Mouse (Mus musculus) kidney, adult 8-10 months (tissue): Measurements from ENCODE around the gene Mstn.
A peak's percentile ranks its signal among the peaks of the same experiment; 100 is the strongest.

Experiments used
- DNase-seq, 2 experiments: peaks; one replicate each; pipeline ENCODE4 v3.0.0; 2022

Gene Mstn

DNA sequence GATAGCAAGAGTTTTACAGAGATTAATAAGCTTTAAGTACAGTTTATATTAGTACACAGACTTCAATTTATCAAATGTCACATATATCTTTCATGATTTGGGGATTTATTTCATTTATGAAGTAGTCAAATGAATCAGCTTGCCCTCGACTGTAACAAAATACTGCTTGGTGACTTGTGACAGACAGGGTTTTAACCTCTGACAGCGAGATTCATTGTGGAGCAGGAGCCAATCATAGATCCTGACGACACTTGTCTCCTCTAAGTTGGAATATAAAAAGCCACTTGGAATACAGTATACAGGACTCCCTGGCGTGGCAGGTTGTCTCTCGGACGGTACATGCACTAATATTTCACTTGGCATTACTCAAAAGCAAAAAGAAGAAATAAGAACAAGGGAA, at the start of gene Mstn:
Gene Mstn, plus strand, starts transcription at position 301 of the 400 bp plus-strand sequence.
- no peak for DNase-seq

DNA sequence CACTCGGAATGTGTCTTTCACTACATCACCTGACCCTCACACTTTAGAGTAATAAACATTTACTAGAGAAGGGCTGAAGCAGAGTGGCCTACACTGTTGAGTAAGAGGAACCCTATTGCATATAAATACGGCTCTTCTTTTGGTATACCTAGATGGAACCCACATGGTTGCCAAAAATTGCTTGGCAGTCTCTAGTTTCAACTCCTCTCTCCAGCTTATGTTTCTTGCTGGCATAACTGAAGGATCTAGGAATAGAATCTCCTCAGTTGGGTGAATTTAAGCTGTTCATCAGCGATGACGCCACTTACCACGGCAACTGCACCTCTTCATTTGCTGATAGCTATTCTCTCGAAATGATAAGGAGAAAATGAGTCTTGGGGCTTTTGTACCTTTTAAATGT, 46.7 kb upstream of the Mstn start:
- no peak for DNase-seq

DNA sequence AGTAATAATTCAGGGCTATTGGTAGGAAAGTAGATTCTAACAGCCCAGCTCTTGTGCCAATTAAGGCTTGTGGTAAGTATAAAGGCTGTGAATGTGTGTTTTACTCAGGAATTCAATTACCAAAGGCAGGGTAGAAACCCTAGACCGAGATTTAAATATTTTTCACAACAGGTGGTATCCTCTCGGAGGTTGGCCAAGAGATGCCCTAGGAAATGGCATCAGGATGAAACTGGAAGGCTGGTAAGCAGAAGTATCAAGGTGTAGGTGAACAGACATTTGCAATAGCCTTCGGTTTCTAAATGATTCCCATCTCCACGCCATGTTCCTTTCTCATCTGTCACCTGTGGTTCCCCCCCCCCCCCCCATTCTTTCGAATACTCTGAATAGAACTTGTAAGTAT, 45.8 kb upstream of the Mstn start:
- no peak for DNase-seq

DNA sequence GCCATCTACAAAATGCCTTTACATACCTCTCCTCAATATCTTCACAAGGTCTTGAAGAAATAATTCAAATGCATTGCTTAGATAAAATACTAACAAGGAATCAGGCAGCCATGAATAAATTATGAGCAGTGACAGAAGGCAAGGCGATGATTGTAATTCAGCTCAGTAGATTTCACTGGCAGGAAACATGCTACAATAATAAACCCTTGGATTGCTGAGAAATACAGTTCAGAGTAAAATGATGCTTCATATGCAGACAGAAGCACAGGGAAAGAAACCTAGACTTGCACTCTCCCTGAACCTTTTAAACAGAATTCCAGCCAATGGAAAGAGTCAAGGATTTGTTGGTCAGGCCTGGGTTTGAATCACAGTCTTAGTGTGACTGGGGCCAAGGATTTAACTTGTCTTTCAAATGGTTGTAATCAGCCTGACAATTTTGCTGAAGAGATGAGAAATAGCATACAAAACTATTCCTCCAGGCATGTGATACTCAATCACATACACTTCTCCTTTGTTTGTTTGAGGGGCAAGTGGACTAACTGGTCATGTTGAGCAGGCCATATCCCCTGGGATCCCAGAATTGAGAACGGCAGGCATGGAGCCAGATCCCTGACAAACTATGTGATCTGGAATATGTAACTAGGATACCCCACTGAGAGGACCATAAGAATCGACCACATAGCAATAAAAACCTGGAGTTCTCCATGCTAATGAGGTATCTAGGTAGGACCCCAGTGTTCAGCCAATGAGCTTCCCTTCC, 42.5 kb upstream of the Mstn start:
- no peak for DNase-seq

DNA sequence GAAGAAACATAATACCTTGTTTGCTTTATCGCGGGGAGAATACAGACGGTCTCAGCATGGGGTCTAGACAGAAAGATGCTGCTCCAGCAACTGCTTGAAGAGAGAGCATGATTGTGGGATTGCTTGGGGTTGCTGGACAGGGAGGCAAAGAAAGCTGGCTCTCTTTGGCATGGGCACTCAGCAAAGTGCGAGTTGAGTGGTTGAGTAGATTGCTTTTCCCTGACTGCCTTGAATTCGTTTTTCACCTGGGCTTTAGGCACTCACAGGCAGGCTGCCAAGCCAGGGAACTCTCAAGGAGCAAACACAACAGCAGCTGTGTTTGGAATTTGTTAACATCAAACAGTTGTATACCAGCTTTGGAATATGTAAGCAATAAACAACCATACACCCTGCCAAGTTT, 41.4 kb upstream of the Mstn start, which contains the start of gene 1700019D03Rik:
Gene 1700019D03Rik, minus strand, starts transcription at position 101 of the 400 bp plus-strand sequence.
- DNase-seq: no peak

DNA sequence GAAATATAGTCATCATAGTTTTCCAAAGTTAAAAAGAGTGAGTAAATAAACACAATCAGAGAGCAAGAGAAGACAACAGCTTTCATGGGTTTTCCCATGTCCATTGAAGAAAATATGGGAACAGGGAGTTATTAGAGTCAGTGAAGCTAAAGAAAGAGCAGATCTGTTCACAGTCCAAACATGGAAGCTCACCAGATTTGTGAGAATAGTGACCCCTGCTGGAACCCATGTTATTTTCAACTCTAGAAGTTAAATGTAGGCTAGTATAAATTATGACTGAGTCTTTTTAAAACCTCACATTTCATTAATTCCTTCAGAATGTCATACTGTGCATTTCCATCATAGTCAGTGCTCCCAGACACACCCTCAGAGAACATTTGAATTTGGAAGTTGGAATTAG, 28.9 kb upstream of the Mstn start:
- DNase-seq: peak in 1 of 2 experiments; percentile 1

DNA sequence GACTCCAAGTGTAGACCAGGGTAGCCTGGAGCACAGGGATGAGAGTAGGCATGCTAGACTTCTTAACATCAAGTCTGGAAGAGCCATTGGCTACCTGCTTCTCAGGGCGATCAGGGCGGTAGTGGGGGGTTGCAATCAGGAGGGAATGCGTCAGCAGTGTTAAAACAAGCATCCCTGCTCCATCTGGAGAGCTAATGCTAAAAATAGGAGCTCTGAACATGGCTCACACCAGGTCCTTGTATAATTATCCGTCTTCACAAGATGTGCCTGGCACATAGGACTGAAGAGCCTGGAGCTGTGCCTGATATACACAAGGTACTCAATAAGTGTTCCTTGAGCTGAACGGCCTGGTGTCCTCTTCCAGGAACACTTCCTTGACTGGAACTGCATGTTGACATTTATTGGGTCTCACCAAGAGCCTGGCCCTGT, 24.0 kb upstream of the Mstn start:
- no peak for DNase-seq

DNA sequence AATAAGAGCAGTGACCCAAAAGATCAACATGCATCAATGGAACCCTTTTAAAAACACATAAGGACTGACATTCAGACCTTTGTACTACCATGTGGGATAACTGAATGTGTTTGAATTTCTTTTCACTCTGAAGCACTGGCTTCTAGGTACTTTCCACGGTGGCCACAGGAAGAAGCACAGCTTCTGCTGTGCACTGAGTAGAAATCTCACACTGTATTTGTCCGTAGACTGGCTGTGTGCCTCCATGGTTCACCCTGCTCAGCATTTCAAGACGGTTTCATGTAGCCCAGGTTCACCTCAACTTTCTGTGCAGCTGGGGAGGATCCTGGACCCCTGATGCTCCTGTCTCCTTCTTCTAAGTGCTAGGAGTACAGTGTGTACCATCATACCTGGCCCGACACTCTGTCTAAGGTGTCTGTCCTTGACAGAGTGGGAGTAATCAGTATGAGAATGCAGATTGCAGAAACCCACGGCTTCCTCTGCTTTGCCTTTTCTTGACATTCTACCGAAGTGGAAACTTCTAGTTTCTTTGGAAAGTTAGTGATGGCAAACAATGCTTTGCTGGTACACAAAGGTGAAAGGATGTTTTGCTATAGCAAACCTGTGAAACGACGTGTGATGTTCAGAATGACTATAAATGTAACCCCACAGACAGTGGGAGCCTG, 11.5 kb upstream of the Mstn start:
- no peak for DNase-seq

DNA sequence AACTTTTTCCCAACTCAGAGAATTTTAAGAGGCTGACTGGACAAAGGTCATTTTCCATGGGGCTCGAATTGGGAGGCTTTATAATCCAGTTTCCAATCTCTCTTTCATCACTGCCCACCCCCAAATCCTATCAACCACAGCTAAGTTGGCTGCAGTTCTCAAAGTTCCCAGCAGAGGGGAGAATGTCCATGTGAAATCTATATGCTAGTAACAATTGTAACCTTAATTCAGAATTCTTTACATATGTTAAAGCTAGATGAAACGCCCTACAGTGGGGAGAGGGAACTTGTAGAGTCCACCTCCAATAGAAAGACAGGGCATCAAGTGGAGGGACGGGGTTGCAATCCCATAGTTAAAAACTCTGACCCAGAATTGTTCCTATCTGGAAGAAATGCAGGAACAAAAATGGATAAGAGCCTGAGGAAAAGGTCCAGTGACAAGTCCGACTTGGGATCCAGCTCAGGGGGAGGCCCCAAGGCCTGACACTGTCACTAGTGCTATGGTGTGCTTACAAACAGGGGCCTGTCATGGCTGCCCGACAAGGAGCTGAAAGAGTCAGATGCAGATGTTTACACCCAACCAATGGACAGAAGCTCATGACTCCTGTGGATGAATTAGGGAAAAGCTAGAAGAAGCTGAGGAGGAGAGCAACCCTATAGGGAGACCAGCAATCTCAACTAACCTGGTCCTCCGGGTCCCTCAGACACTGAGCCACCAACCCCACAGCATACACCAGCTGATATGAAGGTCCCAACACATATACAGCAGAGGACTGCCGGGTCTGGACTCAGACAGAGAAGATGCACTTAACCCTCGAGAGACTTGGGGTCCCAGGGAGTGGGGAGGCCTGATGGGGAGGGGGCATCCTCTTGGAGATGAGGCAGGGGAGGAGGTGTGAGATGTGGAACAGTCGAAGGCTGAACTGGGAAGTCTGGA, 8.1 kb upstream of the Mstn start:
- peak; percentile 8 to 68 for DNase-seq

DNA sequence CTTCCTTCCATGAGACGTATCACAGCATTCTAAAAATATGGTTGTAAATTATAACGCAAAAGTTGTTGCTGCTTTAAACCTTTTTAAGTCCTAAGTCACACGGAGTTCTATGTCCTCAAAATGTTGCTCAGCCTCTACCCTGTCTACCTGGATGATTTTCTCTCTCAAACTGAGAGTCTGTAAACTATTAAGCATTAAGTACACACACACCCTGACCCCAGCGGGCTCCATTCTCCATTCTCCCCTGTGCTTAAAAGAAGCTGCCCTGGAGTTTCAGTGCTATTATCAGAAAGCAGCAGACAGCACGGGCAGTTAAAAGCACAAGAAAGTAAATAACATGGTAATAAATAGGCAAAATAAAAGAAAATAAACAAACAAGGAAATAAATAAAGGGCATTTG, 2.3 kb upstream of the Mstn start:
- no peak for DNase-seq

DNA sequence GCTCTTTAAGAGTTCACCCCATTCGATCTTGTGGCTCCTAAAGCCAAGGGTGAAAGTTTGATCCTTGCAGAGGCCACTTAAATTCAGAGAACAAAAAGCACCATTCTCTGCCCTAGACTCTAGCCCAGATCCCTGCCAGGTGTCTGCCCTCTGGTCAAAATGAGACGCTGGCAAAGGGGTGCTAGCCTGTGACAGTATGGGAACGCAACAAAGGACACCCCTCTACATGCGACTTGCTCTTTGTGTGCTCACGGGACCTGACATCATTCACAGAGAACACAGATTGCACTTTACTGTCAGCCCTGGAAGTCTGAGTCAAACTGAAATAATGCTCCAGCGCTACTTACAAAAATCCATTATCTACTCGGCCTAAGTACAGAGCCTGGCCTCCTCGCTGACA, 941 bp upstream of the Mstn start:
- DNase-seq: no peak

DNA sequence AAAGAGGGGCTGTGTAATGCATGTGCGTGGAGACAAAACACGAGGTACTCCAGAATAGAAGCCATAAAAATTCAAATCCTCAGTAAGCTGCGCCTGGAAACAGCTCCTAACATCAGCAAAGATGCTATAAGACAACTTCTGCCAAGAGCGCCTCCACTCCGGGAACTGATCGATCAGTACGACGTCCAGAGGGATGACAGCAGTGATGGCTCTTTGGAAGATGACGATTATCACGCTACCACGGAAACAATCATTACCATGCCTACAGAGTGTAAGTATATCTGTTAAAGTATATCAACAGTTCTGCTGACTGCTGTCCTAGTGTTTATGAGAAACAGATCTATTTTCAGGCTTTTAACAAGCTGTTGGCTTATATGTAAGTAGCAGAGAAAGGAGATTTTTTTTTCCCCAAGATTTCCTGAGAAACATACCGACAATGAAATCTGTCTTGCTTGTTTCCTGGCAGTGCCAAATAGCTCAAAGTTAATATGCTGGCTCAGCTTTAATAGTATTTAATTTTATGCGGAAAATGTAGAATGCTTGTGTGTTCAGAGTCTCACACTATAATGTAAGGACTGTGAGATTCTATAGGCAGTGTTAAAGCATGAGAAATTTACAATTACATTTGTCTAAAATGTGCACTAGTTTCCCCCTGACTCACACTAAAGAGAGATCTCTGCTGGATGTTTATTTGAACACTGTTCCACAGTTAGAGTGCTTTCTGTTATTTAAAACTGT, 600 bp downstream of the Mstn start:
- no peak for DNase-seq

DNA sequence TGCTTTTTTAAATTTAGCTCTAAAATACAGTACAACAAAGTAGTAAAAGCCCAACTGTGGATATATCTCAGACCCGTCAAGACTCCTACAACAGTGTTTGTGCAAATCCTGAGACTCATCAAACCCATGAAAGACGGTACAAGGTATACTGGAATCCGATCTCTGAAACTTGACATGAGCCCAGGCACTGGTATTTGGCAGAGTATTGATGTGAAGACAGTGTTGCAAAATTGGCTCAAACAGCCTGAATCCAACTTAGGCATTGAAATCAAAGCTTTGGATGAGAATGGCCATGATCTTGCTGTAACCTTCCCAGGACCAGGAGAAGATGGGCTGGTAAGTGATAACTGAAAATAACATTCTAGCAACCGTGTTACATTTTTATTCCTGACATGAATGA, 2.5 kb downstream of the Mstn start:
- DNase-seq: no peak

DNA sequence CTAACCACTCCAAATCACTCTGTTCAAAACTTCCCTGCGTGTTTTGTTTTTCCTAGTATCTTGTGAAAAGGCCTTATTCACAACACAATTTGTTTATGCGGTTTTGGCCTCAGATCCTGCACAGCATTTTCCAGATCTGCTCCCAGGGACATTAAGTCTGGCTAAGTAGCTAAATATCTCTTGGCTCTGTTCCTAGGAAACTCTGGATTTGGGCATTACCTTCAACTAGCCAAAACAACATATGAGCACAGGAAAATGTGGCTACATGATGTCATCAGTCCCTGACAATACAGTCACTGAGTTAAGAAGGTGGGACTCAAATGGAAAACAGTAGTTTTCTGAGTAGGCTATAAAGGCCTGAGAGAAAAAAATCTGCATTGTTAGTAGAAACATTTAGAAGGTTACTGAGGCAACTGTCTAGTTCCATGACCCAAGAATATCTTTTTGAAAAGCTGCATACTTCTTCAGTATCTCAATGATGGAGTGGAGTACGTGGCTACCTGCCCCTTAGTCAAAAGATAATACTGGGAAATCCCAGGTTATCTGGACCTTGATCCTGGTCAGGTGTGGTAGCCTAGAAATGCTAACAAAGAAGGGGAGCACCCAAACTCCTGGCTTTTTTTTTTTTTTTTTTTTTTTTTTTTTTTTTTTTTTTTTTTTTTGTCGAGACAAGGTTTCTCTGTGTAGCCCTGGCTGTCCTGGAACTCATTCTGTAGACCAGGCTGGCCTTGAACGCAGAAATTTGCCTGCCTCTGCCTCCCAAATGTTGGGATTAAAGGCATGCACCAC, 8.5 kb downstream of the Mstn start:
- no peak for DNase-seq

DNA sequence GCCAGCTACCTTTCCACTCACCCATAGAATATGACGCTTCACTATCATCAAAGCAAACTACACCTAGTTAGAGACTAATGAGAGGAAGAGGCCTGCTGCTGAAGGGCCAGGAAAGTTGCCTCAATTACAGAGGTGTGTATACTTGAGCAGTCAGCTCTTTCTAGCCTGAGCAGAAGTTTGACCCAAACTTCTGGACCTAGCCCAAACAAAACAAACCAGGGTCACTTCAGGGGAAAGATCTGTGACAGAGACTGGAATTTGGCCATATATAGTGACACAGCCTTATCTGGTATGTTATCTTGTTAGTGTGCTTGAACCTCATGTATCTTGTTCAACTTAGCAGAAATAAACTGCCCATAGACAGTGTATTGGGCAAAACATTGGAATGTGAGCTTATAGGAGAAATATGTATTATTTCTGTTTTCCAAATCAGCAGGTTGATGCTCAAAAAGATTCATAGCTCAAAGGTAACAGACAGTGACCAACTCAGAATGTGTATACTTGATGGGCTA, 9.3 kb downstream of the Mstn start:
- no peak for DNase-seq

DNA sequence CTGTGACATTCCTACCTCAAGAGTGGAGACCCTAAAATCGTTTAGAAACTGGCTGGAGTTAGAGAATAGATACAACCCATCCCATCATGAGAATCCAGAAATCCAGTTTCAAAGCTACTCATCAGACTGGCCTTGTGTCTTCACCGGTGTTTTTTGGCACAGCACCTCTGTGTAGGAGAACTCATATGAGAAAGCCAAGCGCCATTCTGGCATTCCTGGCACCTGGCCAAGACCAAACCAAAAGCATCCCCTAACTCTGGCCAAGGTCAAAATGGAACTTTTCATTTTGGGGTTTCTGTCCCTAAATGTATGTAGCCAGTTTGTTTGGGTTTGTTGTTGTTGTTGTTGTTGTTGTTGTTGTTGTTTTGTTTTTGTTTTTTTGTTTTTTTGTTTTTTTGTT, 15.2 kb downstream of the Mstn start:
- DNase-seq: no peak

DNA sequence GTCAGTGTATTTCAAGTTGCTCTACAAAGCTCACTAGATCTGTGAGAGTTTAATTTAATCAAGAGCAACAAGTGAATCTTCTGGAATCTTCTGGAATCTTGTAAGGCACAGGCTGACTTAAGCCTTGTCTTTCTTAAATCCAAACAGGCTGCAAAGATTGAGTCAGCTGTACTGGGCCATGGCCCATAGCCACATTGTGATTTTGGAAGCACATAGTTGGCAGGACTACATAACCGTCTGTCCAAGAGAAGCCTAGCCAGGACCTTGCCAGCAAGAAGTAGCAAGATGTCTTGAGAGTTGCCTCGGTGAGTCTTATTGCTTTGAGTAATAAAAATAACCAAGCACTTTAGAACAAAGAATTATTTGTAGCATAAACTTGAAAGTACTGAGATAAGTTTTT, 18.4 kb downstream of the Mstn start:
- DNase-seq: no peak

DNA sequence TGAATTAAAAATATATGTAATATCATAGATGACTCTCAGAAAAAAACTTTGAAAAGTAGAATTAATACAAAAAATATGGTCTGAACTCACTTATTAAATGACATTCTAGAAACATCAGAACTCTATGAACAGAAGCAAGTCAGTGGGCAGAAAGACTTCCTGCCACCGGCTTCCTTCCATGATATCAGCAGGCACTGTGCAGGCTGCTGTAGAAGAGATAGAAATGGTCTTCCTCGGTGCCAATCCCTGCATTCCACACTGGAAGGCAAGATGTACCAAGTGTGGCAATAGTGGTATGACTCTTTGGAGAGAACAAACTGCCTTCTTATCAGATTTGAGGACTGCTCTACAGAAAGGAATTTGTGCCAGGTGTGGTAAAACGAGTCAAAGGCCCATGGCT, 19.2 kb downstream of the Mstn start:
- DNase-seq: no peak

DNA sequence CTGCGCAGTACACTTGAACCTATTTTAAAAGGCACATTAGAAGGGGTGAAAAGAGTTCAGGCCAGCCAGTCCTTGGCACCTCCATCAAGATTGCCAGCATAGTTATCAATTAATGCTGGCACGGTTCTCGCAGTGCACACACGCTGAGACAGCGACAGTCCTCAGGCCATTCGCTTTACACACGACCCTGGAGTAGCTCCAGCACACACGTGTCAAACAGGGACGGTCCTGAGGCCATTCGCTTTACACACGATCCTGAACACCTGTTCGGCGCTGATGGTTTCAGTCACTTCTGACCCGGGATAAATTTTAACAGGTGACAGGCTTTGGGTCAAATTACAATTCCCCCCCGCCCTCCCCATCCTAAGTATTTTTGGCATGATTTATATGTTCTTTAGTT, 23.8 kb downstream of the Mstn start:
- DNase-seq: no peak

DNA sequence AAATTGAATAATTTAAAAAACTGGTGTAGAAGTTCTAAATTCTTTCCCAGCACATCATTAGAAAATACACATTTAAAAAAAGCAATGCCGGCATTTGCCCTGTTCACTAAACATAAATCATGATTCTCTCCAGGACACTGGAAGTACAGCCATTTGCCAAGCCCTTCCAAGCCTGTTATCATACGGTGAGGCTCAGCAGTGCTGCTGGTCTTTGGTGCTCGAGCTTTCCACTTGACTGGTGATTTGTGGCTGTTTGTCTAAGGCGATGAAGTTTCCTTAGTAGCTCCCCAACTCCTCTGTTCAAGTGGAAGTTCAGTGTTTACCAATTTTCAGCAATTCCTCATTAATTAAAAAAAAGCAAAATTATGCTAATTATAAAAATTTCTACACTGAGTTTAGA, 24.6 kb downstream of the Mstn start:
- no peak for DNase-seq

DNA sequence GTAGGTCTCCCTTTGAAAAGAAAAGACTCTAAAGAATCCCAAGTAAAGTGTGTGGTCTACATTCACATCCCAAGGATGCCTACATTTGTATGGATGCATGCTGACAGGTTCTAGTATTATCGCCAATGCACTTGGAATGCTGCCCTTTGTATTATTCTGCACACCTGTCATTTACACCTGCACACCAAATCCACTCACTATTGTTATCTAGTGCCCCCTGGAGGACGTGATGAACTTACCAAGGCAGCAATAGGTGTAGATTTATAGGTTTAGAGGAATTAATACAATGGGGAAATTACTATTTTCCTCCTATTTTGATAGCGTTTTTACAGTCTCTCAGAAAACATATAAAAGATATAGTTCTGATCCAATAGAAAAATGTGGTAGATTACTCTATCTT, 31.7 kb downstream of the Mstn start:
- DNase-seq: peak in 1 of 2 experiments; percentile 14

DNA sequence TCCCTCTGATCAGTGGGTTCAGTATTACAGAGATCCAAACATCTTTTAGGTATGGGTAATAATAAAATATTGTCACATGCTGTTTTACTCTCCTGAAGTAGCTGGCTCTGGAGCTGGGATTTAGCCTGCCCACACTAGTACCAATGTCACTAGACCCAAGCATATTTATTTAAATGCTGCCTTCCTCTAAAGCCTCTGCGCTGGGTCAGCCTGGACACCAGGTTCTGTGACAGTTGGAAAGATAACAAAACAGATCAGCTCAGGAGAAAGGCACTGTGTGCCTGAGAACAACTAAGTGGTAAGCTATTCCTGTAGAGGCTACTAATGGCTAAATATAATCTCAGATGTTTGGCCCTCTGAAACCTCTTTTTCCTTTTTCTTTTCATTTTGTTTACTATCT, 49.1 kb downstream of the Mstn start:
- DNase-seq: no peak
